Mouse (Mus musculus): Measurements from ENCODE around the gene Mex3a. TPM values are rescaled to one million over a fixed set of nuclear protein-coding genes. Genes with fewer than 3 reads are reported as not detected.

The Mex3a gene
- polyA plus RNA-seq, 1 experiment from 2014 or later, result 34.8 TPM

- Histone ChIP-seq H3K4me1 (peaks cover 40% of the 10 kb centered on the region), H3K27me3 (ENCODE audit: low read depth, poor library complexity, severe bottlenecking) (peaks cover 48% of the 10 kb centered on the region), H3K27ac (no peak overlapping the region), H3K36me3 (0 out of 2 replicates have a peak, but pooled peaks cover 2% of the 10 kb centered on the region), H3K9me3 (replicated peaks) (no peaks in the 10 kb centered on the region), H3K4me3 (no peak overlapping the region)
- WGBS, result 61% methylated on average over 4 of the region's 4 CpGs
- no peak for DNase-seq (ENCODE audit: low spot score)
Observed at GRCm38 (mm10) chr3:88500655-88501365, 31.4 kb upstream of the Mex3a start.

GRCm38 (mm10) chr3:88501366-88502030 is 30.7 kb upstream of the Mex3a start:
- no peaks in the 10 kb centered on the region for H3K9me3 ChIP-seq (replicated peaks)
- peaks cover 42% of the 10 kb centered on the region for H3K4me1 ChIP-seq
- H3K4me3 ChIP-seq, result peak overlapping the region; percentile 64
- no peak for DNase-seq (ENCODE audit: low spot score)
- 58% methylated on average over 6 of the region's 6 CpGs for WGBS
- 0 out of 2 replicates have a peak, but pooled peaks cover 2% of the 10 kb centered on the region for H3K36me3 ChIP-seq
- H3K27me3 ChIP-seq (ENCODE audit: low read depth, poor library complexity, severe bottlenecking), result peaks cover 48% of the 10 kb centered on the region
- H3K27ac ChIP-seq, result peak overlapping the region; percentile 73

GRCm38 (mm10) chr3:88502031-88502571 is 30.1 kb upstream of the Mex3a start:
- Histone ChIP-seq H3K27ac (peak overlapping the region; percentile 73), H3K4me1 (peaks cover 47% of the 10 kb centered on the region), H3K9me3 (replicated peaks) (no peaks in the 10 kb centered on the region), H3K36me3 (0 out of 2 replicates have a peak, but pooled peaks cover 2% of the 10 kb centered on the region), H3K4me3 (peak overlapping the region; percentile 64), H3K27me3 (ENCODE audit: low read depth, poor library complexity, severe bottlenecking) (peaks cover 48% of the 10 kb centered on the region)
- no peak for DNase-seq (ENCODE audit: low spot score)
- WGBS, result 11% methylated on average over 11 of the region's 11 CpGs

GRCm38 (mm10) chr3:88502641-88503504 is 29.3 kb upstream of the Mex3a start:
- Histone ChIP-seq H3K27ac (peak overlapping the region; percentile 73), H3K4me3 (peak overlapping the region; percentile 64), H3K36me3 (0 out of 2 replicates have a peak, but pooled peaks cover 2% of the 10 kb centered on the region), H3K27me3 (ENCODE audit: low read depth, poor library complexity, severe bottlenecking) (peaks cover 48% of the 10 kb centered on the region), H3K4me1 (peaks cover 46% of the 10 kb centered on the region), H3K9me3 (replicated peaks) (no peaks in the 10 kb centered on the region)
- peak; percentile 70 for DNase-seq (ENCODE audit: low spot score)
- under 1% methylated on average over 55 of the region's 55 CpGs for WGBS

- H3K27me3 ChIP-seq (ENCODE audit: low read depth, poor library complexity, severe bottlenecking), result peaks cover 48% of the 10 kb centered on the region
- H3K4me1 ChIP-seq, result peaks cover 46% of the 10 kb centered on the region
- WGBS, result 21% methylated on average over 4 of the region's 4 CpGs
- DNase-seq (ENCODE audit: low spot score), result no peak
- no peaks in the 10 kb centered on the region for H3K9me3 ChIP-seq (replicated peaks)
- H3K36me3 ChIP-seq, result 0 out of 2 replicates have a peak, but pooled peaks cover 2% of the 10 kb centered on the region
- peak overlapping the region; percentile 64 for H3K4me3 ChIP-seq
- no peak overlapping the region for H3K27ac ChIP-seq
Observed at GRCm38 (mm10) chr3:88503505-88503863, 28.7 kb upstream of the Mex3a start.

- peak overlapping the region; percentile 42; the same call in 1 of the 2 replicates for H3K27ac ChIP-seq
- peaks cover 47% of the 10 kb centered on the region for H3K4me1 ChIP-seq
- H3K4me3 ChIP-seq, result no peak overlapping the region
- no peaks in the 10 kb centered on the region for H3K9me3 ChIP-seq (replicated peaks)
- 53% methylated on average over 8 of the region's 8 CpGs for WGBS
- DNase-seq (ENCODE audit: low spot score), result no peak
- H3K27me3 ChIP-seq (ENCODE audit: low read depth, poor library complexity, severe bottlenecking), result peaks cover 48% of the 10 kb centered on the region
- 0 out of 2 replicates have a peak, but pooled peaks cover 2% of the 10 kb centered on the region for H3K36me3 ChIP-seq
Observed at GRCm38 (mm10) chr3:88503881-88504746, 28.1 kb upstream of the Mex3a start.

GRCm38 (mm10) chr3:88505081-88505480 is 27.1 kb upstream of the Mex3a start:
- no peaks in the 10 kb centered on the region for H3K9me3 ChIP-seq (replicated peaks)
- 77% methylated on average over 6 of the region's 6 CpGs for WGBS
- peak overlapping the region; percentile 81 for H3K27ac ChIP-seq
- H3K36me3 ChIP-seq, result 0 out of 2 replicates have a peak, but pooled peaks cover 2% of the 10 kb centered on the region
- DNase-seq (ENCODE audit: low spot score), result no peak
- peaks cover 57% of the 10 kb centered on the region for H3K4me1 ChIP-seq
- H3K4me3 ChIP-seq, result no peak overlapping the region
- peaks cover 46% of the 10 kb centered on the region for H3K27me3 ChIP-seq (ENCODE audit: low read depth, poor library complexity, severe bottlenecking)

- Histone ChIP-seq H3K4me3 (peak overlapping the region; percentile 21; the same call in 1 of the 2 replicates), H3K36me3 (0 out of 2 replicates have a peak, but pooled peaks cover 2% of the 10 kb centered on the region), H3K27ac (peak overlapping the region; percentile 81), H3K9me3 (replicated peaks) (no peaks in the 10 kb centered on the region), H3K4me1 (peaks cover 63% of the 10 kb centered on the region), H3K27me3 (ENCODE audit: low read depth, poor library complexity, severe bottlenecking) (peaks cover 39% of the 10 kb centered on the region)
- WGBS, result 28% methylated on average over 7 of the region's 7 CpGs
- no peak for DNase-seq (ENCODE audit: low spot score)
Observed at GRCm38 (mm10) chr3:88505765-88506164, 26.4 kb upstream of the Mex3a start.

GRCm38 (mm10) chr3:88509250-88509649 is 22.9 kb upstream of the Mex3a start:
- peak overlapping the region; percentile 50 for H3K4me3 ChIP-seq
- no peaks in the 10 kb centered on the region for H3K9me3 ChIP-seq (replicated peaks)
- DNase-seq (ENCODE audit: low spot score), result no peak
- H3K27ac ChIP-seq, result peak overlapping the region; percentile 91
- WGBS, result 78% methylated on average over 3 of the region's 3 CpGs
- H3K4me1 ChIP-seq, result peaks cover 70% of the 10 kb centered on the region
- H3K27me3 ChIP-seq (ENCODE audit: low read depth, poor library complexity, severe bottlenecking), result 0 out of 2 replicates have a peak, but pooled peaks cover 4% of the 10 kb centered on the region
- no peaks in the 10 kb centered on the region for H3K36me3 ChIP-seq

- no peaks in the 10 kb centered on the region for H3K36me3 ChIP-seq
- H3K27me3 ChIP-seq (ENCODE audit: low read depth, poor library complexity, severe bottlenecking), result 0 out of 2 replicates have a peak, but pooled peaks cover 1% of the 10 kb centered on the region
- peaks cover 69% of the 10 kb centered on the region for H3K4me1 ChIP-seq
- peak within 1 kb of the TSS; percentile 50 for H3K4me3 ChIP-seq
- peak; percentile 96 for DNase-seq (ENCODE audit: low spot score)
- H3K9me3 ChIP-seq (replicated peaks), result no peaks in the 10 kb centered on the region
- 1% methylated on average over 31 of the region's 31 CpGs for WGBS
- peak within 1 kb of the TSS; percentile 91 for H3K27ac ChIP-seq
Observed at GRCm38 (mm10) chr3:88509692-88510420, 22.3 kb upstream of the Mex3a start, which contains the start of gene Lmna. Lmna (minus strand) TSS chr3:88509956.

All from limb, embryonic 10.5 days (tissue).